Mouse (Mus musculus) E14TG2a.4 (cell line): ENCODE measurements around the gene Rpp14.

Source experiments
- H3K27me3 ChIP-seq: 2 replicates; pipeline ENCODE4 v1.6.1; 2014; ENCODE audit warnings: low read length, control low read depth; ENCODE audit not compliant: insufficient read depth
- H3K36me3 ChIP-seq: 2 replicates; pipeline ENCODE4 v1.6.1; 2014; ENCODE audit warnings: low read length, control low read depth; ENCODE audit not compliant: insufficient read depth
- H3K4me1 ChIP-seq: replicated peaks from 2 replicates; pipeline ENCODE4 v1.6.1; 2014; ENCODE audit warnings: low read depth, low read length, control low read depth
- H3K4me3 ChIP-seq: replicated peaks from 2 replicates; pipeline ENCODE4 v1.5.1; 2014; ENCODE audit warnings: mild to moderate bottlenecking, low read length
- H3K9me3 ChIP-seq: 2 replicates; pipeline ENCODE4 v1.6.1; 2014; ENCODE audit warnings: low read length, control low read depth
- CTCF ChIP-seq: conservative IDR thresholded peaks from 2 replicates; pipeline ENCODE4 v1.5.1; 2014; ENCODE audit warnings: low read length
- NANOG ChIP-seq: IDR thresholded peaks from 2 replicates; pipeline ENCODE4 v1.6.1; 2014; ENCODE audit warnings: borderline replicate concordance, low read length, mixed read lengths
- POU5F1 ChIP-seq: IDR thresholded peaks from 2 replicates; pipeline ENCODE4 v1.6.1; 2014; ENCODE audit warnings: low read length, borderline replicate concordance

Rpp14 gene

GRCm38 (mm10) chr14:8051869-8052268 is 28.3 kb upstream of the Rpp14 start:
- peaks cover 84% of the 10 kb centered on the region for H3K4me1 ChIP-seq
- H3K4me3 ChIP-seq, result 0 out of 2 replicates have a peak overlapping the region, but pooled peaks have one; percentile 27
- no peaks in the 10 kb centered on the region for H3K9me3 ChIP-seq
- TF ChIP-seq POU5F1, result peak; percentile 33; the same call in 1 of the 2 replicates
- TF ChIP-seq NANOG, result peak; percentile 62
- TF ChIP-seq CTCF, result no peak
- no peaks in the 10 kb centered on the region for H3K27me3 ChIP-seq
- peaks cover 23% of the 10 kb centered on the region for H3K36me3 ChIP-seq

GRCm38 (mm10) chr14:8052661-8053060 is 27.5 kb upstream of the Rpp14 start:
- no peaks in the 10 kb centered on the region for H3K9me3 ChIP-seq
- no peaks in the 10 kb centered on the region for H3K27me3 ChIP-seq
- H3K4me3 ChIP-seq, result peak overlapping the region; percentile 81
- H3K36me3 ChIP-seq, result peaks cover 18% of the 10 kb centered on the region
- H3K4me1 ChIP-seq, result peaks cover 91% of the 10 kb centered on the region
- no peak for TF ChIP-seq CTCF

GRCm38 (mm10) chr14:8054310-8055102 is 25.7 kb upstream of the Rpp14 start:
- Histone ChIP-seq H3K9me3 (no peaks in the 10 kb centered on the region), H3K4me3 (peak overlapping the region; percentile 81), H3K27me3 (no peaks in the 10 kb centered on the region), H3K36me3 (peaks cover 11% of the 10 kb centered on the region; the same call in 1 of the 2 replicates), H3K4me1 (peaks cover 75% of the 10 kb centered on the region)
- TF ChIP-seq CTCF (no peak), POU5F1 (no peak), NANOG (no peak)

- H3K4me1 ChIP-seq, result peaks cover 66% of the 10 kb centered on the region
- H3K27me3 ChIP-seq, result no peaks in the 10 kb centered on the region
- H3K36me3 ChIP-seq, result peaks cover 1% of the 10 kb centered on the region; the same call in 1 of the 2 replicates
- H3K4me3 ChIP-seq, result no peak overlapping the region
- TF ChIP-seq CTCF (no peak), POU5F1 (no peak), NANOG (no peak)
- no peaks in the 10 kb centered on the region; the same call in 1 of the 2 replicates for H3K9me3 ChIP-seq
These were observed 24.1 kb upstream of the Rpp14 start for GRCm38 (mm10) chr14:8056076-8056475.

- Histone ChIP-seq H3K27me3 (no peaks in the 10 kb centered on the region), H3K4me1 (peaks cover 62% of the 10 kb centered on the region), H3K4me3 (no peak overlapping the region), H3K36me3 (no peaks in the 10 kb centered on the region), H3K9me3 (no peaks in the 10 kb centered on the region; the same call in 1 of the 2 replicates)
- TF ChIP-seq POU5F1 (no peak), NANOG (no peak), CTCF (no peak)
These were observed 20.2 kb upstream of the Rpp14 start for GRCm38 (mm10) chr14:8059938-8060337.

- Histone ChIP-seq H3K4me1 (peaks cover 41% of the 10 kb centered on the region), H3K27me3 (no peaks in the 10 kb centered on the region), H3K9me3 (no peaks in the 10 kb centered on the region; the same call in 1 of the 2 replicates), H3K36me3 (no peaks in the 10 kb centered on the region), H3K4me3 (no peak overlapping the region)
- TF ChIP-seq POU5F1, result no peak
- no peak for TF ChIP-seq NANOG
- no peak for TF ChIP-seq CTCF
These were observed 18.1 kb upstream of the Rpp14 start for GRCm38 (mm10) chr14:8062076-8062475.

GRCm38 (mm10) chr14:8062537-8063301 is 17.4 kb upstream of the Rpp14 start:
- peaks cover 34% of the 10 kb centered on the region for H3K4me1 ChIP-seq
- H3K4me3 ChIP-seq, result no peak overlapping the region
- H3K27me3 ChIP-seq, result no peaks in the 10 kb centered on the region
- TF ChIP-seq NANOG (no peak), CTCF (no peak), POU5F1 (no peak)
- H3K36me3 ChIP-seq, result no peaks in the 10 kb centered on the region
- H3K9me3 ChIP-seq, result no peaks in the 10 kb centered on the region; the same call in 1 of the 2 replicates
